Mouse (Mus musculus) adrenal gland, adult 10 weeks (tissue): Measurements from ENCODE around the gene Mrps10. TPM values are rescaled to one million over a fixed set of nuclear protein-coding genes. Genes with fewer than 3 reads are reported as not detected.

ENCODE experiments used
- polyA plus RNA-seq: library from polyadenylated mRNA; stranded (reverse); fragments of 350-450 nt; fragmentation: Illumina TruSeq; extraction: RNeasy Lipid Tissue Mini Kit (QIAGEN cat#74804); gene quantifications from one replicate; pipeline ENCODE4 v1.2.3, GENCODE M21; 2014; ENCODE audit warnings: low read depth, low replicate concordance

Gene Mrps10
- 99.0 TPM for polyA plus RNA-seq

GRCm38 (mm10) chr17:47368401-47369086 lies at the start of gene Mrps10:
Gene Mrps10 (plus strand): TSS chr17:47368887.

GRCm38 (mm10) chr17:47385145-47385544 lies 16.5 kb downstream of the Mrps10 start, which contains the start of gene Guca1b:
Gene Guca1b (plus strand): TSS chr17:47385393.

GRCm38 (mm10) chr17:47400451-47400850 lies 31.8 kb downstream of the Mrps10 start, which contains the start of gene Guca1a:
Gene Guca1a (minus strand): TSS chr17:47400584.

Other genes with a start within 250 kb of the Mrps10 start
- gene Guca1b, start 16.5 kb downstream of the Mrps10 start, polyA plus RNA-seq: 0.47 TPM
- gene Guca1a, start 31.7 kb downstream of the Mrps10 start, polyA plus RNA-seq: not detected
- not detected for gene AI661453, start 67.7 kb downstream of the Mrps10 start, polyA plus RNA-seq
- gene 1700001C19Rik, start 68.5 kb downstream of the Mrps10 start, polyA plus RNA-seq: not detected
- 6.2 TPM for gene Taf8, start 133.4 kb downstream of the Mrps10 start, polyA plus RNA-seq
- 27.5 TPM for gene Ccnd3, start 136.2 kb downstream of the Mrps10 start, polyA plus RNA-seq
- 2.0 TPM for gene Bysl, start 242.6 kb downstream of the Mrps10 start, polyA plus RNA-seq
- 16.0 TPM for gene Med20, start 242.7 kb downstream of the Mrps10 start, polyA plus RNA-seq
- 0.52 TPM for gene Gm20517, start 242.7 kb downstream of the Mrps10 start, polyA plus RNA-seq